Mouse (Mus musculus) forebrain, embryonic 14.5 days (tissue): ENCODE results near the gene Dgkq. TPM values are rescaled to one million over a fixed set of nuclear protein-coding genes. Genes with fewer than 3 reads are reported as not detected.

ENCODE experiments used
- ATAC-seq: fragments of 200-750 bp; cut with Nextera tagmentation; 2 replicates; pipeline ENCODE4 v1.8.0; 2017; ENCODE audit warnings: mild to moderate bottlenecking, moderate library complexity
- DNase-seq: peaks from one replicate; pipeline ENCODE4 v3.0.0-alpha.2; 2015; ENCODE audit warnings: low spot score
- H3K27ac ChIP-seq: fragments of 300-500 bp; sonication (generic); 2 replicates; pipeline ENCODE4 v1.5.1; 2014; ENCODE audit warnings: low read depth, mild to moderate bottlenecking, control low read depth, low read length, moderate library complexity
- H3K27me3 ChIP-seq: fragments of 300-500 bp; sonication (generic); replicated peaks from 2 replicates; pipeline ENCODE4 v1.6.1; 2014; ENCODE audit warnings: low read length, control low read depth, mixed read lengths; ENCODE audit not compliant: control insufficient read depth, insufficient read depth
- H3K36me3 ChIP-seq: fragments of 300-500 bp; sonication (generic); 2 replicates; pipeline ENCODE4 v1.6.1; 2014; ENCODE audit warnings: low read length, control low read depth; ENCODE audit not compliant: control insufficient read depth, insufficient read depth
- H3K4me1 ChIP-seq: fragments of 300-500 bp; sonication (generic); 2 replicates; pipeline ENCODE4 v1.6.1; 2014; ENCODE audit warnings: antibody characterized with exemption, low read length, control low read depth; ENCODE audit not compliant: control insufficient read depth, insufficient read depth
- H3K4me2 ChIP-seq: fragments of 300-500 bp; sonication (generic); 2 replicates; pipeline ENCODE4 v1.6.1; 2014; ENCODE audit warnings: mild to moderate bottlenecking, control low read depth, low read length
- H3K4me3 ChIP-seq: fragments of 300-500 bp; sonication (generic); 2 replicates; pipeline ENCODE4 v1.5.1; 2014; ENCODE audit warnings: low read depth, low read length, control low read depth
- H3K9ac ChIP-seq: fragments of 300-500 bp; sonication (generic); 2 replicates; pipeline ENCODE4 v1.6.1; 2014; ENCODE audit warnings: mild to moderate bottlenecking, low read length, control low read depth, moderate library complexity
- H3K9me3 ChIP-seq: fragments of 300-500 bp; sonication (generic); replicated peaks from 2 replicates; pipeline ENCODE4 v1.6.1; 2016; ENCODE audit warnings: low read length, control low read depth, mixed read lengths; ENCODE audit not compliant: control insufficient read depth
- WGBS: fragments of 180-500 bp; shearing (Covaris S2); extraction: QIAGEN DNeasy Blood & Tissue Kit; methylation state at CpG from one replicate; pipeline ENCODE4 v1.1.7; 2014; 5-methylcytosine and 5-hydroxymethylcytosine counted together
- polyA plus RNA-seq: library from polyadenylated mRNA; unstranded; fragments of >200 nt; fragmentation: Nextera tagmentation; extraction: Ambion mirVana; gene quantifications from 2 replicates; pipeline ENCODE4 v1.2.1, GENCODE M21; 2014

Gene Dgkq
- polyA plus RNA-seq, 1 experiment from 2014 or later = 9.1 TPM

GRCm38 (mm10) chr5:108694352-108695261 is 25.1 kb upstream of the Dgkq start:
- Histone ChIP-seq H3K9ac (peak overlapping the region; percentile 64), H3K9me3 (no peaks in the 10 kb centered on the region), H3K27ac (0 out of 2 replicates have a peak overlapping the region, but pooled peaks have one; percentile 0), H3K4me1 (peaks cover 5% of the 10 kb centered on the region; the same call in 1 of the 2 replicates), H3K36me3 (no peaks in the 10 kb centered on the region), H3K27me3 (peaks cover 4% of the 10 kb centered on the region), H3K4me3 (peak overlapping the region; percentile 63), H3K4me2 (peak overlapping the region; percentile 89)
- under 1% methylated on average over 72 of the region's 99 CpGs for WGBS
- DNase-seq = peak; percentile 35
- ATAC-seq = peak; percentile 59

DNA sequence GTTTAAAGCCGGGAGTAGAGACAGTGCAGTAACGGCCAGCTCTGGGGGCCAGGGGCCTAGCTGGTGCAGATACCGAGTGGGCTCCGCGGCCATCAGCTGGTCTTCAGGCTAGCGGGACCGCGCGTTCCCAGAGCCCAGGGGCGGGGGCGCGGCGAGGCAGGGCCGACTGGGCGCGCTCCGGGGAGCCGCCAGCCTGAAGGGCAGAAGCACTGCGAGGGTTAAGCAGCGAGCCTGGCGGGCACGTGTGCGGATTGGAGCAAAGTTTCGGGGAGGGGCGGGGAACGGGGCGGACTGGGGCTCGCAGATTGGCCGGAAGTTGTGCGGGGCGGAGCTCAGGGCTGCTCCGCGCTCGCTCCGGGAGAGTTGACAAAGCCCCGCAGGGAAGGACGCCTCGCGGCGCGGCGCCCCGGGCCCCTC is 24.4 kb upstream of the Dgkq start:
- H3K9ac ChIP-seq = peak overlapping the region; percentile 64

DNA sequence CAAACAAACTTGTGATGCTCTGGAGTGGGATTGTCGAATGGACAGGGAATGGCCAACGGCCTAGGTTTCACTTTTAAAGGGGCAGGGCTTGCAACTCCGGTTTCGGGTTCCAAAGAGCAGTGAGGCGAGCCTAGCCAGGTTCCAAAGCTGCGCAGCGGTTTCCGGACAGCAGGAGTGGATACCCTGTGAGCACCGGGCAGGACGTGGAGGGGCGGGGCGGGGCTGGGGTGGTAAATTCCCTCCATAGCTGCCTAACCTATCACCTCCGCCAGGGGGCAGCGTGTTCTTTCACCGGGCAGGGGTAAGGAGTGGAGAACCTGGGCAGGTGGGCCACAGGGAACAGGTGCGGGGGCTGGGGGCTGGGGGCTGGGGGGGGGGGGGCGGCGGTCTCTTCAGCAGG is 22.8 kb upstream of the Dgkq start, which contains the start of gene Fgfrl1:
Gene Fgfrl1, plus strand, starts transcription at position 112 of the 400 bp plus-strand sequence.
- WGBS = 6% methylated on average over 16 of the region's 18 CpGs
- H3K4me3 ChIP-seq = peak within 1 kb of the TSS; percentile 63; the same call in 1 of the 2 replicates
- H3K9me3 ChIP-seq = no peaks in the 10 kb centered on the region
- H3K4me2 ChIP-seq = peak within 1 kb of the TSS; percentile 89
- peaks cover 5% of the 10 kb centered on the region; the same call in 1 of the 2 replicates for H3K4me1 ChIP-seq
- peaks cover 4% of the 10 kb centered on the region for H3K27me3 ChIP-seq
- H3K27ac ChIP-seq = no peak within 1 kb of the TSS
- no peak for ATAC-seq
- peak within 1 kb of the TSS; percentile 17 for H3K9ac ChIP-seq
- H3K36me3 ChIP-seq = no peaks in the 10 kb centered on the region
- DNase-seq = no peak

More for the DNA sequence above, 24.4 kb upstream of the Dgkq start:
- Histone ChIP-seq H3K27me3 (peaks cover 4% of the 10 kb centered on the region), H3K4me2 (peak overlapping the region; percentile 89), H3K4me3 (peak overlapping the region; percentile 63), H3K9me3 (no peaks in the 10 kb centered on the region), H3K4me1 (peaks cover 5% of the 10 kb centered on the region; the same call in 1 of the 2 replicates), H3K27ac (no peak overlapping the region), H3K36me3 (no peaks in the 10 kb centered on the region)
- ATAC-seq = peak; percentile 96
- 1% methylated on average over 38 of the region's 43 CpGs for WGBS
- DNase-seq = peak; percentile 96

DNA sequence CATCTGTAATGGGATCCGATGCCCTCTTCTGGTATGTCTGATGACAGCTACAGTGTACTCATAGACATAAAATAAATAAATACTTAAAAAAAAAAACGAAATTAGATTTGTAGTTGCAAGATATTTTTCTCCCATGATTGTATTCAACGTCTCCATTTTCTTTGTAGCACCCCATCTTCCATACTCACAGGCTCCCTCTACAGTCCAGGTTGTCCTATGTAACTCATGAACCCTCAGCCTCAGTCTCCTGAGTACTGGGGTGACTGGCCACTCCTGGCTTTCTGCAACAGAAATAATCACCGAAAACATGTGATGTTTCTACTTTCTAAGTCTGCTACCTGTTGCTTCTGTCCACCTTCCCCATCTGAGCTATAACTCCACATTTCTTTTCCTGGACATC is 21.7 kb upstream of the Dgkq start:
- Histone ChIP-seq H3K4me2 (no peak overlapping the region), H3K4me3 (no peak overlapping the region), H3K27me3 (peaks cover 4% of the 10 kb centered on the region), H3K4me1 (peaks cover 5% of the 10 kb centered on the region; the same call in 1 of the 2 replicates), H3K36me3 (no peaks in the 10 kb centered on the region), H3K9me3 (no peaks in the 10 kb centered on the region), H3K27ac (no peak overlapping the region), H3K9ac (no peak overlapping the region)
- ATAC-seq (no peak), DNase-seq (no peak)
- 81% methylated on average over 4 of the region's 4 CpGs for WGBS

- DNase-seq = peak; percentile 71
- peaks cover 4% of the 10 kb centered on the region for H3K27me3 ChIP-seq
- H3K27ac ChIP-seq = no peak overlapping the region
- H3K9ac ChIP-seq = no peak overlapping the region
- no peak overlapping the region for H3K4me3 ChIP-seq
- no peaks in the 10 kb centered on the region for H3K36me3 ChIP-seq
- WGBS = 65% methylated on average over 5 of the region's 5 CpGs
- peaks cover 3% of the 10 kb centered on the region; the same call in 1 of the 2 replicates for H3K4me1 ChIP-seq
- no peaks in the 10 kb centered on the region for H3K9me3 ChIP-seq
- no peak overlapping the region for H3K4me2 ChIP-seq
- ATAC-seq = no peak
Measured at GRCm38 (mm10) chr5:108689091-108689490, 19.6 kb upstream of the Dgkq start.

DNA sequence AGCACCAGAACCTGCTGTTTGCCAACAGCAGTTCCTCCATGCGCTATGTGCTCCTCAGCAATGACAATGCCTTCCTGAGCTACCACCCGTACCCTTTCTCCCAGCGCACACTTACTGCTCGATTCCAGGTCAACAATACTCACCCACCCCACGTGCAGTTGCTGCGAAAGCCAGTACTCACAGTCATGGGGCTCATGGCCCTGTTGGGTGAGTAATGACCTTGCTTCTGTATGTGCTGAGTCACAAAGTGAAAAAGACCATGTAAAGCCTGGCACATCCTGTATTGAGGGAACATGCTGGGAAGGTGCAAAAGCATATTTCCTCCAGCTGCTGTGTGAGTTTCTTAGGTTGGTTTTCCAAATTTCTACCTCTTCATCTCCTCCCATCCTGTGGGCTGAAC is 11.4 kb upstream of the Dgkq start:
- Histone ChIP-seq H3K27ac (no peak overlapping the region), H3K9ac (no peak overlapping the region), H3K4me2 (no peak overlapping the region), H3K4me1 (peaks cover 10% of the 10 kb centered on the region), H3K36me3 (no peaks in the 10 kb centered on the region), H3K4me3 (no peak overlapping the region), H3K27me3 (no peaks in the 10 kb centered on the region), H3K9me3 (no peaks in the 10 kb centered on the region)
- DNase-seq (no peak), ATAC-seq (no peak)
- WGBS = 89% methylated on average over 6 of the region's 6 CpGs

DNA sequence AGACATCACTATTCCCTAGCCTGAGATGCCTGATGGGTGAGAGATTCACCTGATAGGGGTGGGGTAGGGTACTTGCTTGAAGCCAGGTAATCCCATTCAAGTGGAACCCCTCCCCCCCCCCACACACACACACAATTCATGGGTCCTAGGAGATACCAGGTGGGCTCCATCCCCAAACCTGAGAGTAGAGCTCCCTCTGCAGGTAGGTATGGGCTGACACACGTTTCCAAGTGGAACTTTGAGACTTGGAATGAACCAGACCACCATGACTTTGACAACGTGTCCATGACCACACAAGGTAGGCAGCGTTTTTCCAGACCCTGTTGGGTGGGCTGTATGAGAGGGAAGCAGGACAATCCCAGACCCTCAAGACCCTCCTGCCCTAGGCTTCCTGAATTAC is 10.4 kb upstream of the Dgkq start:
- H3K36me3 ChIP-seq = no peaks in the 10 kb centered on the region
- no peaks in the 10 kb centered on the region for H3K27me3 ChIP-seq
- H3K4me1 ChIP-seq = peaks cover 10% of the 10 kb centered on the region
- H3K9ac ChIP-seq = no peak overlapping the region
- no peak overlapping the region for H3K4me3 ChIP-seq
- H3K9me3 ChIP-seq = no peaks in the 10 kb centered on the region
- 58% methylated on average over 3 of the region's 3 CpGs for WGBS
- ATAC-seq (no peak), DNase-seq (no peak)
- H3K4me2 ChIP-seq = no peak overlapping the region
- no peak overlapping the region for H3K27ac ChIP-seq

- peaks cover 10% of the 10 kb centered on the region for H3K4me1 ChIP-seq
- no peak overlapping the region for H3K4me3 ChIP-seq
- 84% methylated on average over 6 of the region's 6 CpGs for WGBS
- DNase-seq (no peak), ATAC-seq (no peak)
- peaks cover 4% of the 10 kb centered on the region; the same call in 1 of the 2 replicates for H3K36me3 ChIP-seq
- 0 out of 2 replicates have a peak overlapping the region, but pooled peaks have one; percentile 92 for H3K27ac ChIP-seq
- no peak overlapping the region for H3K4me2 ChIP-seq
- H3K9ac ChIP-seq = no peak overlapping the region
- H3K9me3 ChIP-seq = no peaks in the 10 kb centered on the region
- H3K27me3 ChIP-seq = no peaks in the 10 kb centered on the region
Measured at GRCm38 (mm10) chr5:108678296-108678854, 8.9 kb upstream of the Dgkq start.
